Mouse (Mus musculus): Measurements from ENCODE around the gene Nckap1. TPM values are rescaled to one million over a fixed set of nuclear protein-coding genes. Genes with fewer than 3 reads are reported as not detected.

The Nckap1 gene
- total RNA-seq (2021) = 10 to 100 TPM; 43.9 to 52.0 TPM
- long read RNA-seq, experiment 1, full-length matches to known transcripts = 45 of 51 reads
- long read RNA-seq, experiment 1, partial matches to known transcripts = 4 of 51 reads
- long read RNA-seq, experiment 1, other reads (novel, unspliced or antisense) = 2 of 51 reads
- long read RNA-seq, experiment 2, full-length matches to known transcripts = 41 of 53 reads
- long read RNA-seq, experiment 2, partial matches to known transcripts = 4 of 53 reads
- long read RNA-seq, experiment 2, other reads (novel, unspliced or antisense) = 8 of 53 reads

DNA sequence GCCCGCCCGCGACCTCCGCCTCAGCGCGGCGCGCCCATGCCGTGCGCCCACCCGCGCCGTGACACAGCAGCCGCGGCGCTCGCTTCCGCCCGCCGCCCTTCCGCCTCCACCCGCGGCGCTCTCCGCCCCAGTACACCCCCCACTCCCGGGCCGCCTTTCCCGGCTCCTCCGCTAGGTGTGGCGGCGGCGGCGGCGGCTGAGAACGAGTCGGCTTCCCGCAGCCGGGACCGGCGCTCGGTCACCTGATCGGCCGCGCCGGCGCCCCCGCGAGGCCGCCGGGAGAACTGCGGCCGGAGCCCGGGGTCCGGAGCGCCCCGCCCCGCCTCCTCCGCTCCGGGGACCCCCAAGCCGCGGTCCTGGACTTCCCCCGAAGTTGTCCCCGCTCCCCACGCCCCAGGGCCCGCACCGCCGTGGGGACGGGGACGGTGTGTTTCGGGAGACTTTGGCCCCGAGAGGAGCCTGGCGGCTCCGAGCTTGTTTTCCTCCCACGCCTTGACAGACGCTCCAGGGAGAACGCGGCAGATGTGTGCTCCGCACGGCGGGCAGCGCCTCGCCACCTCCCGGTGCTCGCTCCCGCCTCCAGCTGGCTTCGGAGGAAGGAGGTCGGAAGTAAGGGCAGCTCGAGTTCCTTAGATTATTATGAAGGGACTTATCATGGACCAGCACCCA, at the start of gene Nckap1:
Gene Nckap1, minus strand, starts transcription at position 338 of the 669 bp plus-strand sequence.
- TF ChIP-seq CTCF (IDR thresholded peaks at IDR 0.05) = peak; percentile 90
- H3K27ac ChIP-seq = peak within 1 kb of the TSS; percentile 96
- peak; percentile 95 for DNase-seq
- peak within 1 kb of the TSS; percentile 97 for H3K4me3 ChIP-seq
- intact Hi-C loops (cut with DNase I) = loop anchor here (1.0 to 2.0 kb wide), 2 partner anchors 36 to 57 kb away; partner anchors contain the start of genes Dusp19 and Nup35

DNA sequence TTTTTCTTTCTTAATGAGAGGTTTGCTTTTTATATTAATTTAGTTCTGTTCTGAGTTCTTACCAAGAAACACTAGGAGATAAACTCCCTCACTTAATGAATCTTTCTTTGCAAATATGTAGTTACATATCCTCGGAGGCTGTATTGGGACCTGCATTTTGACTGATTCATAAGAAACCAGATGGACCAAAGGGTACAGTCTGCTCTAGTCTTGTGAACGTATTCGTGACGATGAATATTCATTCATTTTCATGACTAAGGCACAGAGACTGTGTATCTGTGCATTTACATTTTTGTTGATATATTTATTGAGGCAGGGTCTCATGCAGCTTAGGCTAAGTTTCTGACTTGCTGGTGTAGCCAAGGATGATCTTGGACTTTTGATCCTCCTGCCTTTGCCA, 43.3 kb upstream of the Nckap1 start:
- no peak for TF ChIP-seq CTCF (IDR thresholded peaks at IDR 0.05)
- DNase-seq = no peak
- intact Hi-C loops (cut with DNase I) = no loop called here
- no peak overlapping the region for H3K4me3 ChIP-seq
- H3K27ac ChIP-seq = no peak overlapping the region

DNA sequence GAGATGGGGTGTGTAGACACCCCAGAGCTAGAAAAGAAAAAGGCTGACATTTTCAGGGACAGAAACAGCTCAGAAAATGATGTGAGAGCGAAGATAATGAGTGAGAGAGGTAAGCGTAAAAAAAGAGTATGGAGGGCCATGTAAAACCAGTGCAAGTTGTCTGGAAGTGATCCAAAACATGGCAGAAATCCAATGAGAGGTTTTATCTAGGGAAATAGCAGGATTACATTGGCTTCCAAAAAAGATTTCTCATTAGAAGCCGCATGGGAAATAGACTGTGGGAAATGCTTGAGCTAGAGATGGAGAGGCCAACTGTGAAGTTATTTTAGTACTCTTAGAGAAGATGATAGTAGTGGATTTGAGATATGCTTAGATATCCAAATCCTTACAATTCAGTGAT, 40.7 kb upstream of the Nckap1 start:
- Histone ChIP-seq H3K4me3 (no peak overlapping the region), H3K27ac (no peak overlapping the region; the same call in 1 of the 2 replicates)
- intact Hi-C loops (cut with DNase I) = no loop called here
- DNase-seq = no peak
- no peak for TF ChIP-seq CTCF (IDR thresholded peaks at IDR 0.05)

DNA sequence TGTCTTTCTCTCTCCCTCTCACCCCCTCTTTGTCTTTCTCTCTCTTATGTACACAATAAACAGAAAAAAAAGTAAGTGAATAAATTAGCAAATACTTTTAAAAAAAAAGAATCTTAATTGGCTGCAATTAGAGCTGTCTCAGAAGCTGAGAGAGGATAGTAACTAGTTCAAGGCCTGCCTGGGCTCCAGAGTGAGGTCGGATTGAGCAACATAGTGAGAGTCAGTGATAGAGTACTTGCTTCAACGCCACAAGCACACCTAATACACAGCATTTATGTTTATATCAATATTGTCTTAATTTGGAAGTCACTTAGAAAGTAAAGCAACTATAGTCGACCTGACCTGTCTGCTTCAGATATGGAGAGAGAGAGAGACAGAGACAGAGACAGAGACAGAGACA, 37.8 kb upstream of the Nckap1 start:
- intact Hi-C loops (cut with DNase I) = no loop called here
- Histone ChIP-seq H3K4me3 (no peak overlapping the region), H3K27ac (no peak overlapping the region)
- TF ChIP-seq CTCF (IDR thresholded peaks at IDR 0.05) = no peak
- DNase-seq = no peak

DNA sequence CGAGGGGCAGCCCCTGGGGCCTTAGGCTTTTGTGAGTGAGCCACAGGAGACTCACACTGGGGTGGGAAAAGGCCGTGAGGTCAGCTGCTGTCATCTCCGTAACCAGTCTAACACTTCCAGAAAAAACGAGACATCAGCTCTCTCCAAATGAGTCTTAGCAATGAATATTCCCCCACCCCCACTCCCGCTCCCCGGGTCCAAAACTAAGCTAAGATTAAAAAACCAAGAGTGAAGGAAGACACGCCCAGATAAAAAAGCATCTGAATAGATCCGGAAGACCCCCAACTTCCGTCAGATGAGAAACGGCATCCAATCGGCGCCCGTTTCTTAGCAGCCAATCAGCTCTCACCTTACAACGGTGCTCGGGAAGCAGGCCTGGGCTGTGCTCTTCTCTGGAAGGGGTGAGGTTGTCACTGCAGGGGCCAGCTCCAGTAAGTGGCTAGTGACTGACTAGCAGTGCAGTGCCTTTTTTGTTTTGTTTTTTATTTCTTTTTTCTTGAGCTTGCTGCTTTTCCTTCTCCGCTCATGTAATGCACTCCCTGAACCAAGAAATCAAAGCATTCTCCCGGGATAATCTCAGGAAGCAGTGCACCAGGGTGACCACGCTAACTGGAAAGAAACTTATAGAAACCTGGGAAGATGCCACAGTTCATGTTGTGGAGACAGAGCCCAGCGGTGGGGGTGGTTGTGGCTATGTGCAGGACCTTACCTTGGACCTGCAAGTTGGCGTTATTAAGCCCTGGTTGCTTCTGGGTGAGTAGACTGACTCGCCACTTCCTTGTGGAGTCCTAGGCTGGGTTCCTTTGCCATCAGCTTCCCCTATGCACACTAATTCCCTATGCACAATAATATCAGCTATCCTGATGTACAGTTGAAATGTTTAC, 35.9 kb upstream of the Nckap1 start, which contains the start of the genes Dusp19 and Nup35:
Gene Dusp19, plus strand, starts transcription at position 192 of the 884 bp plus-strand sequence.
Gene Nup35, plus strand, starts transcription at position 383 of the 884 bp plus-strand sequence.
- TF ChIP-seq CTCF (IDR thresholded peaks at IDR 0.05) = no peak
- intact Hi-C loops (cut with DNase I) = loop anchor here (2.0 kb wide), 2 partner anchors 22 to 36 kb away; partner anchors contain the start of gene Nckap1
- Histone ChIP-seq H3K4me3 (peak within 1 kb of the TSS; percentile 81), H3K27ac (peak within 1 kb of the TSS; percentile 89)
- DNase-seq = peak; percentile 93

DNA sequence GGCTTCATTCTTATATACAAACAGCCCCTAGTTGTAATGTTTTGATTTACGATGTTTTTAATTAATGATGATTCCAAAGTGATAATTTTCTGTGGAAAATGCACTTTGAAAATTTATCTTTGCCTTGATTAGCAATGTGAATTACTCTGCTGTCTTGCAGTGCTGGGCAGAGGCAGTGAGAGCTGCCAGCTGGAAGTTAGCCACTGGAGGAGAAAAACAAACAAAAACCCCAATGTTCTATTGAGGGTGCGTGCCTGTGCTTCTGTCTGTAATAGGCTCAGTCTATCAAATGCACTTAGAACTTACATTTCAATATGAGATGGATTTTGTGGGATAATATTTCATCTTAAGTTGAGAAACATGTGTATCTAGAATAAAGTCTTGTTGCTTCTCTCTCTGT, 31.6 kb upstream of the Nckap1 start:
- DNase-seq = no peak
- Histone ChIP-seq H3K4me3 (no peak overlapping the region), H3K27ac (no peak overlapping the region)
- no peak for TF ChIP-seq CTCF (IDR thresholded peaks at IDR 0.05)
- intact Hi-C loops (cut with DNase I) = no loop called here

DNA sequence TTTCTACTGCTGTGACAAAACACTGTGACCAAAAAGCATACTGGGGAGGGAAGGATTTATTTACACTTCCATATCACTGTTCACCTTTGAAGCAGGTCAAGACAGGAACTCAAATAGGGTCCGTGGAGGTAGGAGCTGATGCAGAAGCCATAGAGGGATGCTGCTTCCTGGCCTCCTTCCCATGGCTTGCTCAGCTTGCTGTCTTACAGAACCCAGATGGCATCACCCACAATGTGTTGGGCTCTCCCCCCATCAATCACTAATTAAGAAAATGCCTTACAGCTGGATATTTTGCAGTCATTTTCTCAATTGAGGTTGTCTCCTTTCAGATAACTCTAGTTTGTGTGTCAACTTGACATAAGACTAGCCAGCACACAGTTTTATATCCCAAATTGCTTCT, 31.1 kb upstream of the Nckap1 start:
- intact Hi-C loops (cut with DNase I) = no loop called here

DNA sequence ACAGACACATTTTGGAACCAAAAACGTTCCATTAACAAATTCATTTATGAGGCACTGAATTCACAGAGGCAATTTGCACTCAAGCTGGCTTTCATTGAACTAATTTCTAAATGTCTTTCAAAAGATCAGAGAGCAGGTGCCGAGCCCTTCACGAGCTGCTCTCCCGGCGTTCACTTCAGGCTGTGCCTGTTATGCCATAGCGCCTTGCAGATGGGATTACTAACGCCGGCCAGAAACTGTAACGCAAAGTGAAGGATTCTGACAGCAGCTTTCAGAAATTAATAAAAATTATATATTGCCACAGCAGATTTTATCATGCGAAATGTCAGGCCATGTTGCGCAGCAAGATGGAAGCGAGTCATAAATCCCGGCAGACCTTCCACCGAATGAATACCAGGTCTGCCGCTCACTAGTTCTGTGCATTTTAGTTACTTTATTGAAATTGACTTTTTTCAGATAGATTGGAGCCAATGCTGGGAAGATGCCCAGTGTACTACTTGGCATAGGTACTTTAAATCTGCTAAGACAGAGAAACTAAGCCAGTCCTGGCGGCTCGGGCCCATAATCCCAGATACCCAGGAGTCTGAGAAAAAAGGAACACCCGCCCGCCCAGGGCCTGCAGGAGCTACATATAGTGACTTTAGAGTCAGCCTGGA, 22.7 kb upstream of the Nckap1 start:
- no peak for TF ChIP-seq CTCF (IDR thresholded peaks at IDR 0.05)
- Histone ChIP-seq H3K4me3 (no peak overlapping the region), H3K27ac (no peak overlapping the region)
- no peak for DNase-seq
- intact Hi-C loops (cut with DNase I) = no loop called here

More for the DNA sequence above, 31.1 kb upstream of the Nckap1 start:
- H3K4me3 ChIP-seq = no peak overlapping the region
- H3K27ac ChIP-seq = no peak overlapping the region
- no peak for TF ChIP-seq CTCF (IDR thresholded peaks at IDR 0.05)
- no peak for DNase-seq

DNA sequence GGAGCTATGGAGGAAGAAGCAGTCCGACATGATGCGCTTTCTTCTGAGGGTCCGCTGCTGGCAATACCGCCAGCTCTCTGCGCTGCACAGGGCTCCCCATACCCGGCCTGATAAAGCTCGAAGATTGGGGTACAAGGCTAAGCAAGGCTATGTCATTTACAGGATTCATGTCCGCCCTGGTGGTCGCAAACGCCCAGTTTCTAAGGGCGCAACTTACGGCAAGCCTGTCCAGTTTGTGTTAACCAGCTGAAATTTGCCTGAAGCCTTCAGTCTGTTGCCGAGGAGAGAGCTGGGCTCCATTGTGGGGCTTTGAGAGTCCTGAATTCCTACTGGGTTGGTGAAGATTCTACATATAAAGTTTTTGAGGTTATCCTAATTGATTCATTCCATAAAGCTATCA, 21.6 kb upstream of the Nckap1 start:
- TF ChIP-seq CTCF (IDR thresholded peaks at IDR 0.05) = no peak
- intact Hi-C loops (cut with DNase I) = no loop called here
- no peak overlapping the region for H3K4me3 ChIP-seq
- no peak for DNase-seq
- H3K27ac ChIP-seq = no peak overlapping the region

DNA sequence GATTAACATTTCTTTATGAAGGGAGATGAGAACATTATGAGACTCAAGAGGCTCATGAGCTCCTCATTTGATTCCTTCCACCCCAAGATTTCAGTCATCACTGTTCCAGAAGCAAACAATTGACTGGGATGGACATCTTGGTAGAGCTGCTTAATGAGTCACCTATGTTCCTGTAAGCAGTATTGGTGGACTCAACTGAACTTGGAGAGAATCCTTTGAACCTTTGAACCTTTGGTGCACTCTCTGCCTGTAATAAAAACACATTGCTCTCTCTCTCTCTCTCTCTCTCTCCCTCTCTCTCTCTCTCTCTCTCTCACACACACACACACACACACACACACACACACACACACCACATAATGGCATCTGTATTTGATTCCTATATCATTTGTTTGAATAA, 19.4 kb upstream of the Nckap1 start:
- Histone ChIP-seq H3K27ac (no peak overlapping the region), H3K4me3 (no peak overlapping the region)
- no peak for DNase-seq
- no peak for TF ChIP-seq CTCF (IDR thresholded peaks at IDR 0.05)
- intact Hi-C loops (cut with DNase I) = no loop called here

DNA sequence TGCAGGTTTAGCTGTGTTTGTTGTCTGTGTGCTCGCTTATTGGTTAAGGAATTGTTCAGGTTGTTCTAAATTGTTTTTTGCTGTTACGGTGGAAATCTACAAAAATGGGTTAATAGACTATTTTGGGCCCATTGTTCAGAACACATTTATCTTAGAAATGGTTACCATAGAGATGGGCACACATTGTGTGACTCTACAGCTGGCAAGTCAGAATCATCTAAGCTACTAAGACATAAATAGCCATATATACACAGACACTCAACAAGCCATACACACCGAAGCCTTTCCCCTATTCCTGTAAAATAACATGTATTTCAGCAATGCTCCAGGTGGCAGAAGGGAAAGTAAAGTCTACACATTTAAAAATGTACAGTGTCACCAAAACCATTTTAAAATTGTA, 18.7 kb upstream of the Nckap1 start:
- no peak for DNase-seq
- no peak overlapping the region for H3K27ac ChIP-seq
- H3K4me3 ChIP-seq = no peak overlapping the region
- intact Hi-C loops (cut with DNase I) = no loop called here
- TF ChIP-seq CTCF (IDR thresholded peaks at IDR 0.05) = no peak

DNA sequence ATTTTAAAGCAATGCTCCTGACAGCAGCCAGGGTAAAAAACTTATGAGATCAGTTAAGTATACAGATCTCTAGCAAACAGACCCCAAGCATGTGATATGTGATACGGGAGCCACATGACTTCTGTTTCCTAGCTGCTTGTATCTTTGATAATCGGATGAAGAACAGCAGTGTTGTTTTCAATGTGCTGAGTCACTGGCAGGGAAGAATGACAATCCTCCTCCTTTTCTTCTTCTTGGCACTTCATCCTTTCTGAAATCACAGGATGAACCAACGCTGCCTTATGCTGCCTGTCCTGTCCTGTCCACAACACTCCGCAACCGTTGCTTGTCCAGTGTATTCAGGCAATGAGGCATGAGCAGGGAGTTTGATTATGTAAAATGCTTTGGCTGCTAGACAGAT, 15.8 kb upstream of the Nckap1 start:
- no peak for TF ChIP-seq CTCF (IDR thresholded peaks at IDR 0.05)
- H3K4me3 ChIP-seq = no peak overlapping the region
- intact Hi-C loops (cut with DNase I) = no loop called here
- no peak for DNase-seq
- H3K27ac ChIP-seq = no peak overlapping the region

Measured in gastrocnemius, adult 2 months (tissue).